Mouse (Mus musculus) heart, postnatal 0 days (tissue): ENCODE measurements at regions not wholly inside any gene's neighbourhood (a gene's known extent, or its start where the extent isn't known, plus 50 kb on each side); places are given as distances from the start of the nearest gene placed in this dataset.

ENCODE experiments used
- ATAC-seq: fragments of 200-750 bp; cut with Nextera tagmentation; 2 replicates; pipeline ENCODE4 v1.8.0; 2017; ENCODE audit warnings: low read depth, moderate number of reproducible peaks, moderate library complexity; ENCODE audit not compliant: insufficient read depth
- DNase-seq: peaks from one replicate; pipeline ENCODE4 v3.0.0-alpha.2; 2016; ENCODE audit warnings: low spot score
- H3K27ac ChIP-seq: fragments of 300-500 bp; sonication (generic); 2 replicates; pipeline ENCODE4 v1.5.1; 2014; ENCODE audit warnings: low read depth, mild to moderate bottlenecking
- H3K27me3 ChIP-seq: fragments of 300-500 bp; sonication (generic); 2 replicates; pipeline ENCODE4 v1.6.1; 2014; ENCODE audit warnings: low read length, mixed read lengths; ENCODE audit not compliant: control insufficient read depth, insufficient read depth
- H3K36me3 ChIP-seq: fragments of 300-500 bp; sonication (generic); replicated peaks from 2 replicates; pipeline ENCODE4 v1.6.1; 2014; ENCODE audit warnings: low read length, mixed read lengths; ENCODE audit not compliant: control insufficient read depth, insufficient read depth
- H3K4me1 ChIP-seq: fragments of 300-500 bp; sonication (generic); 2 replicates; pipeline ENCODE4 v1.6.1; 2014; ENCODE audit warnings: antibody characterized with exemption; ENCODE audit not compliant: control insufficient read depth, insufficient read depth
- H3K4me2 ChIP-seq: fragments of 300-500 bp; sonication (generic); 2 replicates; pipeline ENCODE4 v1.6.1; 2014; ENCODE audit warnings: low read depth, mild to moderate bottlenecking, low read length, moderate library complexity
- H3K4me3 ChIP-seq: fragments of 300-500 bp; sonication (generic); 2 replicates; pipeline ENCODE4 v1.5.1; 2014; ENCODE audit warnings: low read depth, low read length
- H3K9ac ChIP-seq: fragments of 300-500 bp; sonication (generic); replicated peaks from 2 replicates; pipeline ENCODE4 v1.6.1; 2014; ENCODE audit warnings: low read depth, low read length, mixed read lengths
- H3K9me3 ChIP-seq: fragments of 300-500 bp; sonication (generic); replicated peaks from 2 replicates; pipeline ENCODE4 v1.6.1; 2016; ENCODE audit warnings: low read length; ENCODE audit not compliant: control insufficient read depth
- CTCF ChIP-seq: IDR thresholded peaks from 2 replicates; pipeline ENCODE4 v1.5.1; 2016; ENCODE audit warnings: antibody characterized with exemption, control low read depth, low read depth
- EP300 ChIP-seq: IDR thresholded peaks from 2 replicates; pipeline ENCODE4 v1.6.1; 2016; ENCODE audit warnings: antibody characterized with exemption, low read depth
- WGBS: fragments of 180-500 bp; shearing (Covaris S2); extraction: QIAGEN DNeasy Blood & Tissue Kit; methylation state at CpG from one replicate; pipeline ENCODE4 v1.1.7; 2014; 5-methylcytosine and 5-hydroxymethylcytosine counted together

DNA sequence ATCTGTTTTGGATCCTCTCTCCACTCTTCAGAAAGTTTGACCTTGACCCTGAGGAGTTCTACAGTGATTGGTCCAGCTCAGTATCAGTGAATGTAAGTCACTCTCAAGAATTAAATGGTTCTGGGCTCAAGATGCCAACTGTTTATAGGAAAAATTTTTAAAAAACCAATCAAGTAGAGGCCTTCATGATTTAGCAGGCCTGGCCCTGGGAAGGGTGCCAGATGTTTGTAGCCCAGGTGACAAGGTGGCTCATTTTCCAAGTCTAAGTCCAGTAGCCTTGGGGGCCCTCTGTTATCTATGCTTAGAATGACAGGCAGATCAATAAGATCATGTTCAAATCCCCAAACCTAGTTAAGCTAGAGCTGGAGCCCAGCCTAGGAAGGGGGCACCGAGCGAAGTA lies 123.1 kb upstream of the Slit3 start:
- ATAC-seq (no peak), DNase-seq (no peak)
- H3K36me3 ChIP-seq, result no peaks in the 10 kb centered on the region
- no peak overlapping the region for H3K27ac ChIP-seq
- no peak overlapping the region for H3K4me3 ChIP-seq
- 95% methylated on average over 2 of the region's 2 CpGs for WGBS
- no peak overlapping the region for H3K4me2 ChIP-seq
- H3K4me1 ChIP-seq, result no peaks in the 10 kb centered on the region
- no peaks in the 10 kb centered on the region for H3K9me3 ChIP-seq
- no peaks in the 10 kb centered on the region for H3K27me3 ChIP-seq
- TF ChIP-seq EP300 (no peak), CTCF (no peak)
- no peak overlapping the region for H3K9ac ChIP-seq

DNA sequence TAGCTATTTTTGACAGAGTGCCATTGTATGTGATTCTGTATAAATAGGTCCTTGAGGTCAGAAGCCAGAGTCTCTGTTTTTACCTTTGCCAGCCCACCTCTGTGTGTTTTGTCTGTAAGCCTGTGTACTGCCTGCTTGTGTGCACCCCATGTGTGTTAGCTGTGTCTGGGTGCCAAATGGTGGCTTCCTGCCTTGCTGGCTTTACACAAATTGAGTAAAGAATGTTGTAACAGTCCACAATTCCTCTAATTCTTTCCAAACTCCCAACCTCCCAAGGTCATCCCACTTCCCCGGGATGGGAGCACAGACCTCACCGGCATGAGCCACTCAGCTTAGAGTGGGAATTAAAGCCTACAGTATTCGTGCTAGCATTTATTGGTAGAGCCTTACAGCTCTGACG lies 125.5 kb upstream of the Slit3 start:
- ATAC-seq, result no peak
- 77% methylated on average over 4 of the region's 4 CpGs for WGBS

DNA sequence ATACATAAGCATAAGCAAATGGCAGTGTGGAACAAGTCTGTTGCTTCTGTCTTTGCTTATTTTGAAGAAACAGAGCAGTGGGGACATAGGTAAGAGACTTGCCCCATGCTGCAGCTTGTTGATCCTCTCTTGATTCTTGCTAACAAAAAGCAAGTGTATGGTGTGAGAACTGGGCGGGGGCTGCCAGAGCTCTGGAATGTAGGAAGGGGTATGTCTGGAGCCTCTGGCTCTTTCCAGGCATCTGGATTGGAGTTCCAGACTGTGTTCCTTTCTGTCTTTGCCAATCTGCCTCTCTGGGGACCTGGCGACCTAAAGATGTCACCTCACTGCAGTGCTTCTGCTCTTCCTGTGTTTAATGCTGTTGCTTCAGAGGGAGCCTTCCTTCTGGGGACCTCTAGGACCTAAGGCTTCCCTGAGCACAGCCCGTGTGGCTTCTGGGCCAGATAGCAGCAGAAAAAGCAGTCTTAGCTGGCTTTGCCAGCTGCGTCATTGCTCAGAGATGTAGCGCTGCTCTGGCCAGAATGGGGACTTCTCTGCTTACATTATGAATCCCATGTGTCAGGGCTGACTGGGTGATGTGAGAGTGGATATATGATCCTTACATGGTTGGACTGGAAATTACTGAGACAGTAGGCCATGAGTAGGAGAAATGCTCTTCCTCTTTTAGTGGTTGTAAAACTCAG lies 138.1 kb upstream of the Slit3 start:
- Histone ChIP-seq H3K4me1 (no peaks in the 10 kb centered on the region), H3K36me3 (no peaks in the 10 kb centered on the region), H3K27ac (no peak overlapping the region), H3K4me3 (no peak overlapping the region), H3K27me3 (no peaks in the 10 kb centered on the region), H3K4me2 (no peak overlapping the region), H3K9ac (no peak overlapping the region), H3K9me3 (no peaks in the 10 kb centered on the region)
- no peak; the same call in 1 of the 2 replicates for ATAC-seq
- TF ChIP-seq CTCF (no peak), EP300 (no peak)
- peak; percentile 8 for DNase-seq
- 45% methylated on average over 5 of the region's 5 CpGs for WGBS

More for the DNA sequence above, 125.5 kb upstream of the Slit3 start:
- DNase-seq, result no peak
- H3K9me3 ChIP-seq, result no peaks in the 10 kb centered on the region
- H3K4me1 ChIP-seq, result no peaks in the 10 kb centered on the region
- no peaks in the 10 kb centered on the region for H3K36me3 ChIP-seq
- H3K9ac ChIP-seq, result no peak overlapping the region
- no peak overlapping the region for H3K4me2 ChIP-seq
- H3K27me3 ChIP-seq, result no peaks in the 10 kb centered on the region
- no peak overlapping the region for H3K27ac ChIP-seq
- no peak overlapping the region for H3K4me3 ChIP-seq
- TF ChIP-seq CTCF (no peak), EP300 (no peak)

DNA sequence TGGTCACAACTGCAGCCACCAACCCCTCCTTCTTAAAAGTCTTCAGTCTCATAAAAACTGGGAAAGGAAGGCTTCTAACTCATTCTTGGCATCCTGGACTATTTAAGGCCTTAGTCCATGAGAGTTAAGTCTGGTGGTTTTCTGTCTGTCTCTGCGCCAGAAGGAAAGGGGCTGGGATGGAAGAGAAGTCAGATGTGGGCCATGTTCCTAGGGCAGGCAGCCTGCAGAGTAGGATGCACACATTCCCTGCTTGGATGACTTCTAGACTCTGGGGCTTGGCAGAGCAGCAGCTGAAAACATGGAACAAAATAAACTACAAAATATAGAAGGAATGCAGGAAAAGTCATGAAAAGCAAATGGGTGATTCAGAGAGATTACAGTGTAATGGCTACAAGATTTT lies 140.8 kb upstream of the Slit3 start:
- TF ChIP-seq EP300 (no peak), CTCF (no peak)
- H3K27me3 ChIP-seq, result no peaks in the 10 kb centered on the region
- H3K4me1 ChIP-seq, result no peaks in the 10 kb centered on the region
- H3K9me3 ChIP-seq, result no peaks in the 10 kb centered on the region
- WGBS, result 90% methylated on average over 1 of the region's 1 CpGs
- no peaks in the 10 kb centered on the region for H3K36me3 ChIP-seq
- ATAC-seq (no peak), DNase-seq (no peak)
- H3K4me2 ChIP-seq, result no peak overlapping the region
- no peak overlapping the region for H3K27ac ChIP-seq
- H3K4me3 ChIP-seq, result no peak overlapping the region
- H3K9ac ChIP-seq, result no peak overlapping the region

DNA sequence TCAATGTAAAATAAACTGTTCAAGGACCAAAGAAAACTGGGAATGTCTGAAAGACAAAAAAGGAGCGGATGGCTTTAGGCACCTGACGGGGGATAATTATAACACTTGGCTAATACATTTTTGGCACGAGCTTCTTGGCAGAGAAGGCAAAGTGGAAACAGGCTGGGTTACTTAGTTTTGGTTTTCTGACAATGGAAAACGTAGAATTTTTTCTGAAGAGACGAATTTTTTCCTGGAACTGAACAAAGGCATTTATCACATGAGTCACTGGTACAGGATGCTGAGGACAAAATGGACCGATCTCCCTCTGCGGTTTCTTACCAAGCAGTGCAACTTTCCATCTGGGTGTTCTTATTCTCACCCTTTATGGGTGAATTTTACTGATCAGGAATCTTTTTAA lies 143.2 kb upstream of the Slit3 start:
- Histone ChIP-seq H3K4me1 (peaks cover 13% of the 10 kb centered on the region), H3K4me3 (no peak overlapping the region), H3K27ac (no peak overlapping the region), H3K36me3 (no peaks in the 10 kb centered on the region), H3K4me2 (no peak overlapping the region), H3K27me3 (no peaks in the 10 kb centered on the region), H3K9ac (no peak overlapping the region), H3K9me3 (no peaks in the 10 kb centered on the region)
- 54% methylated on average over 7 of the region's 7 CpGs for WGBS
- DNase-seq (peak; percentile 41), ATAC-seq (no peak)
- no peak for TF ChIP-seq EP300
- TF ChIP-seq CTCF, result no peak

DNA sequence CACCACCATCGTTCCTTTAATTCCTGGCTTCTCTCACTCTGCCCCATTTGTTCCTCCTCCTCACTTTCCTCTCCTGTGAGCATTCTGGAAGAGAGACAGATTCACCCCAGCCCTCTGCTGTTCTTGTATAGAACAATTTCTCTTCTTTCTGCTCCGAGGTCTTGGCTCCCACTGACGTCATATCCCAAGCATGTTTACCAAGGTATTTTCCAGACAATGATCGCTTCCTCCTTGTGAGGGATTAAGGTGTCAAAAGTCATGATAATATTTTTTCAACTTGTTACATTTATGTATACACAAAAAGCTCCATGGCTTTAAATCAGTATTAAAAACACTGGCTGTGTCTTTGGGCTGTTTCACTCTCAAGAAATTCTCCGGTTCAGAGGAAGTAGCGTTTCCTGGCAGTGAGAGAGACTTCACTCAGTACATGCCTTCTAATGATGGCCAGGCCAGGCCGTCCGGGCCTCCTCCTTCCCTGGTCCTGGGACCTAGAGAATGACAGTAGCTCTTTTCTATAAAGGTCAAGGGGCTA lies 142.4 kb upstream of the Spdl1 start:
- TF ChIP-seq CTCF, result no peak
- TF ChIP-seq EP300, result no peak
- no peak overlapping the region for H3K4me3 ChIP-seq
- H3K27me3 ChIP-seq, result no peaks in the 10 kb centered on the region
- H3K27ac ChIP-seq, result peak overlapping the region; percentile 6; the same call in 1 of the 2 replicates
- no peak overlapping the region for H3K9ac ChIP-seq
- ATAC-seq, result no peak
- H3K36me3 ChIP-seq, result no peaks in the 10 kb centered on the region
- H3K4me1 ChIP-seq, result peaks cover 15% of the 10 kb centered on the region
- H3K9me3 ChIP-seq, result no peaks in the 10 kb centered on the region
- 52% methylated on average over 8 of the region's 8 CpGs for WGBS
- peak; percentile 35 for DNase-seq
- no peak overlapping the region for H3K4me2 ChIP-seq
